Mouse (Mus musculus): ENCODE results near the gene Rdh16f1. TPM values are rescaled to one million over a fixed set of nuclear protein-coding genes. Genes with fewer than 3 reads are reported as not detected.
"Not testable (repeated sequence)": the region's sequence is repeated elsewhere in the genome, so short reads cannot be mapped to it uniquely, and the experiment has no call there.

Rdh16f1 gene
- polyA plus RNA-seq, 2 experiments, result 0.03 to 0.11 TPM

GRCm38 (mm10) chr10:127825386-127825785, 65.8 kb downstream of the Rdh16f1 start:
- 50% methylated on average over 6 of the region's 6 CpGs for WGBS (ENCODE audit: insufficient replicate concordance)
- peak in 2 of 3 experiments; percentile 3 to 4 for DNase-seq (ENCODE audit: low read depth in 3 of 3, low spot score in 3 of 3)

GRCm38 (mm10) chr10:127829121-127829520, 69.5 kb downstream of the Rdh16f1 start:
- WGBS (ENCODE audit: insufficient replicate concordance), result 57% methylated on average over 3 of the region's 3 CpGs

More at GRCm38 (mm10) chr10:127825386-127825785, 65.8 kb downstream of the Rdh16f1 start:
- no peaks in the 10 kb centered on the region for H3K9me3 ChIP-seq (ENCODE audit: control insufficient read depth, low read length)
- no peaks in the 10 kb centered on the region for H3K27me3 ChIP-seq (ENCODE audit: control insufficient read depth, insufficient read depth, low read length)
- no peak overlapping the region for H3K4me3 ChIP-seq (ENCODE audit: insufficient read depth in 1 of 2, low read depth in 2 of 2, low read length in 2 of 2)
- H3K4me2 ChIP-seq (ENCODE audit: low read depth), result no peak overlapping the region
- TF ChIP-seq EP300 (IDR thresholded peaks at IDR 0.05; ENCODE audit: low read depth), result no peak
- TF ChIP-seq CTCF (IDR thresholded peaks at IDR 0.05; ENCODE audit: low read depth), result peak; percentile 58
- no peaks in the 10 kb centered on the region for H3K4me1 ChIP-seq (replicated peaks; ENCODE audit: control insufficient read depth in 2 of 2, insufficient read depth in 2 of 2, low read length in 1 of 2)
- H3K36me3 ChIP-seq (replicated peaks; ENCODE audit: control insufficient read depth, insufficient read depth, low read depth), result no peaks in the 10 kb centered on the region
- H3K9ac ChIP-seq (replicated peaks), result no peak overlapping the region
- no peak for ATAC-seq (ENCODE audit: insufficient read depth)
- H3K27ac ChIP-seq, result no peak overlapping the region

GRCm38 (mm10) chr10:127834186-127834585, 74.6 kb downstream of the Rdh16f1 start:
- not testable (repeated sequence) for H3K4me2 ChIP-seq (ENCODE audit: low read depth); H3K4me1 ChIP-seq (replicated peaks; ENCODE audit: control insufficient read depth in 2 of 2, insufficient read depth in 2 of 2, low read length in 1 of 2); ATAC-seq (ENCODE audit: insufficient read depth); H3K36me3 ChIP-seq (replicated peaks; ENCODE audit: control insufficient read depth, insufficient read depth, low read depth); H3K27me3 ChIP-seq (ENCODE audit: control insufficient read depth, insufficient read depth, low read length); H3K27ac ChIP-seq; H3K4me3 ChIP-seq (ENCODE audit: insufficient read depth in 1 of 2, low read depth in 2 of 2, low read length in 2 of 2); H3K9ac ChIP-seq (replicated peaks); DNase-seq (ENCODE audit: low read depth in 3 of 3, low spot score in 3 of 3); H3K9me3 ChIP-seq (ENCODE audit: control insufficient read depth, low read length)
- WGBS (ENCODE audit: insufficient replicate concordance), result 79% methylated on average over 1 of the region's 1 CpGs

More at GRCm38 (mm10) chr10:127829121-127829520, 69.5 kb downstream of the Rdh16f1 start:
- Histone ChIP-seq H3K27me3 (ENCODE audit: control insufficient read depth, insufficient read depth, low read length) (no peaks in the 10 kb centered on the region), H3K9me3 (ENCODE audit: control insufficient read depth, low read length) (no peaks in the 10 kb centered on the region), H3K27ac (no peak overlapping the region), H3K36me3 (replicated peaks; ENCODE audit: control insufficient read depth, insufficient read depth, low read depth) (no peaks in the 10 kb centered on the region), H3K4me3 (ENCODE audit: insufficient read depth in 1 of 2, low read depth in 2 of 2, low read length in 2 of 2) (no peak overlapping the region), H3K4me1 (replicated peaks; ENCODE audit: control insufficient read depth in 2 of 2, insufficient read depth in 2 of 2, low read length in 1 of 2) (no peaks in the 10 kb centered on the region), H3K9ac (replicated peaks) (no peak overlapping the region), H3K4me2 (ENCODE audit: low read depth) (no peak overlapping the region)
- DNase-seq (ENCODE audit: low read depth in 3 of 3, low spot score in 3 of 3) (no peak), ATAC-seq (ENCODE audit: insufficient read depth) (no peak)
- TF ChIP-seq EP300 (IDR thresholded peaks at IDR 0.05; ENCODE audit: low read depth) (no peak), CTCF (IDR thresholded peaks at IDR 0.05; ENCODE audit: low read depth) (no peak)

GRCm38 (mm10) chr10:127835292-127835691, 75.7 kb downstream of the Rdh16f1 start:
- 62% methylated on average over 5 of the region's 5 CpGs for WGBS (ENCODE audit: insufficient replicate concordance)
- no peak overlapping the region for H3K9ac ChIP-seq (replicated peaks)
- no peak overlapping the region for H3K4me3 ChIP-seq (ENCODE audit: insufficient read depth in 1 of 2, low read depth in 2 of 2, low read length in 2 of 2)
- no peaks in the 10 kb centered on the region for H3K4me1 ChIP-seq (replicated peaks; ENCODE audit: control insufficient read depth in 2 of 2, insufficient read depth in 2 of 2, low read length in 1 of 2)
- H3K36me3 ChIP-seq (replicated peaks; ENCODE audit: control insufficient read depth, insufficient read depth, low read depth), result no peaks in the 10 kb centered on the region
- no peaks in the 10 kb centered on the region for H3K9me3 ChIP-seq (ENCODE audit: control insufficient read depth, low read length)
- no peak overlapping the region for H3K4me2 ChIP-seq (ENCODE audit: low read depth)
- no peaks in the 10 kb centered on the region for H3K27me3 ChIP-seq (ENCODE audit: control insufficient read depth, insufficient read depth, low read length)
- TF ChIP-seq CTCF (IDR thresholded peaks at IDR 0.05; ENCODE audit: low read depth), result no peak
- no peak for TF ChIP-seq EP300 (IDR thresholded peaks at IDR 0.05; ENCODE audit: low read depth)
- ATAC-seq (ENCODE audit: insufficient read depth), result no peak
- H3K27ac ChIP-seq, result no peak overlapping the region
- DNase-seq (ENCODE audit: low read depth in 3 of 3, low spot score in 3 of 3), result no peak

GRCm38 (mm10) chr10:127837793-127838192, 78.2 kb downstream of the Rdh16f1 start:
- H3K9ac ChIP-seq (replicated peaks); H3K27me3 ChIP-seq (ENCODE audit: control insufficient read depth, insufficient read depth, low read length); ATAC-seq (ENCODE audit: insufficient read depth); H3K4me2 ChIP-seq (ENCODE audit: low read depth); H3K4me1 ChIP-seq (replicated peaks; ENCODE audit: control insufficient read depth in 2 of 2, insufficient read depth in 2 of 2, low read length in 1 of 2); H3K4me3 ChIP-seq (ENCODE audit: insufficient read depth in 1 of 2, low read depth in 2 of 2, low read length in 2 of 2); H3K9me3 ChIP-seq (ENCODE audit: control insufficient read depth, low read length); H3K36me3 ChIP-seq (replicated peaks; ENCODE audit: control insufficient read depth, insufficient read depth, low read depth); DNase-seq (ENCODE audit: low read depth in 3 of 3, low spot score in 3 of 3); H3K27ac ChIP-seq: not testable (repeated sequence)
- WGBS (ENCODE audit: insufficient replicate concordance), result 61% methylated on average over 5 of the region's 5 CpGs
